Mouse (Mus musculus) limb, embryonic 14.5 days (tissue): ENCODE measurements around the gene Kcnk1. TPM values are rescaled to one million over a fixed set of nuclear protein-coding genes. Genes with fewer than 3 reads are reported as not detected.

Experiments
- ATAC-seq: fragments of 200-750 bp; cut with Nextera tagmentation; 2 replicates; pipeline ENCODE4 v1.8.0; 2017; ENCODE audit warnings: low read depth, moderate number of reproducible peaks, moderate TSS enrichment; ENCODE audit not compliant: low FRiP score
- DNase-seq: peaks from one replicate; pipeline ENCODE4 v3.0.0-alpha.2; 2015; ENCODE audit warnings: low spot score
- H3K27ac ChIP-seq: fragments of 300-500 bp; sonication (generic); replicated peaks from 2 replicates; pipeline ENCODE4 v1.5.1; 2014; ENCODE audit warnings: low read depth, mild to moderate bottlenecking, low read length, moderate library complexity, mixed read lengths
- H3K27me3 ChIP-seq: fragments of 300-500 bp; sonication (generic); 2 replicates; pipeline ENCODE4 v1.6.1; 2014; ENCODE audit warnings: low read length, mixed read lengths; ENCODE audit not compliant: control insufficient read depth, insufficient read depth
- H3K36me3 ChIP-seq: fragments of 300-500 bp; sonication (generic); 2 replicates; pipeline ENCODE4 v1.6.1; 2014; ENCODE audit warnings: mild to moderate bottlenecking, low read length, moderate library complexity, mixed read lengths; ENCODE audit not compliant: control insufficient read depth, insufficient read depth
- H3K4me1 ChIP-seq: fragments of 300-500 bp; sonication (generic); 2 replicates; pipeline ENCODE4 v1.6.1; 2014; ENCODE audit warnings: antibody characterized with exemption, low read length, mixed read lengths; ENCODE audit not compliant: control insufficient read depth, insufficient read depth
- H3K4me2 ChIP-seq: fragments of 300-500 bp; sonication (generic); replicated peaks from 2 replicates; pipeline ENCODE4 v1.6.1; 2014; ENCODE audit warnings: low read depth, mild to moderate bottlenecking, low read length, moderate library complexity; ENCODE audit not compliant: severe bottlenecking
- H3K4me3 ChIP-seq: fragments of 300-500 bp; sonication (generic); replicated peaks from 2 replicates; pipeline ENCODE4 v1.5.1; 2014; ENCODE audit warnings: low read length
- H3K9ac ChIP-seq: fragments of 300-500 bp; sonication (generic); 2 replicates; pipeline ENCODE4 v1.6.1; 2014; ENCODE audit warnings: mild to moderate bottlenecking, low read depth, low read length, moderate library complexity; ENCODE audit not compliant: severe bottlenecking
- H3K9me3 ChIP-seq: fragments of 300-500 bp; sonication (generic); 2 replicates; pipeline ENCODE4 v1.6.1; 2016; ENCODE audit warnings: low read length; ENCODE audit not compliant: control insufficient read depth
- POLR2A ChIP-seq: fragments of 200-500 bp; IDR thresholded peaks from 2 replicates; pipeline ENCODE4 v1.8.0; 2012; ENCODE audit warnings: inconsistent platforms, mild to moderate bottlenecking, moderate library complexity, borderline replicate concordance; ENCODE audit not compliant: insufficient read depth, insufficient read length; ENCODE audit errors: extremely low read depth
- WGBS: fragments of 180-500 bp; shearing (Covaris S2); extraction: QIAGEN DNeasy Blood & Tissue Kit; methylation state at CpG from one replicate; pipeline ENCODE4 v1.1.7; 2014; 5-methylcytosine and 5-hydroxymethylcytosine counted together
- polyA plus RNA-seq, 2 experiments: library from polyadenylated mRNA; depleted of rRNA in 1 of 2; stranded (reverse) in 1 of 2; unstranded in 1 of 2; fragments of >200 nt; fragmentation: Nextera tagmentation in 1 of 2; extraction: Ambion mirVana in 1 of 2; gene quantifications; 2 replicates each; pipeline versions ENCODE4 v1.2.1 to v1.2.3; 2012 to 2014

The Kcnk1 gene
- polyA plus RNA-seq, 2 experiments, result 16.1 to 27.3 TPM

DNA sequence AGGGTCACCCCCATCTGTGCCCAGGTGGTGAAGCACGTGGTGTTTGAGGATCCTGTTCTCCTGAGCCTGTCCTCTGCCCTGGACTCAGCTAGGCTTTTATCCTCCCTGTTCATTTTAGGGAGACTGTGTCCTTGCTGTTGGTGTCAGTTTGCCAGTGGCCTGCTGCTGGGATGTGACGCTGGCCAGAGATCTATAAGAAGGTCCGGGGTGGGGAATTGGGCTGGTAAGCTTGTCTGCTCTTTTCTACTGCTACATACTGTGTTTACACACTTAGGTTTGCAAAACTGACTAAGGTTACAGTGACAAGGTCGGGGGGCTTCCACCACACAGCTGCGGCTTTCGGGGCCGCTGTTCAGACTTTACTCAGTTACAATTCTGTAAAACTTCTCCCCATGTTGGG lies 10.0 kb downstream of the Kcnk1 start:
- H3K4me2 ChIP-seq, result no peak overlapping the region
- no peak overlapping the region for H3K4me3 ChIP-seq
- no peaks in the 10 kb centered on the region for H3K9me3 ChIP-seq
- H3K9ac ChIP-seq, result no peak overlapping the region
- no peak for DNase-seq
- no peak for TF ChIP-seq POLR2A
- no peaks in the 10 kb centered on the region for H3K36me3 ChIP-seq
- H3K27ac ChIP-seq, result no peak overlapping the region
- ATAC-seq, result no peak
- no peaks in the 10 kb centered on the region for H3K4me1 ChIP-seq
- H3K27me3 ChIP-seq, result no peaks in the 10 kb centered on the region
- 69% methylated on average over 7 of the region's 7 CpGs for WGBS

GRCm38 (mm10) chr8:126006310-126006990 lies 11.5 kb downstream of the Kcnk1 start:
- TF ChIP-seq POLR2A, result no peak
- no peak for DNase-seq
- Histone ChIP-seq H3K36me3 (no peaks in the 10 kb centered on the region), H3K4me1 (no peaks in the 10 kb centered on the region), H3K27me3 (no peaks in the 10 kb centered on the region), H3K9me3 (no peaks in the 10 kb centered on the region), H3K9ac (no peak overlapping the region), H3K4me2 (no peak overlapping the region), H3K4me3 (no peak overlapping the region), H3K27ac (no peak overlapping the region)
- no peak for ATAC-seq
- WGBS, result 77% methylated on average over 11 of the region's 11 CpGs

- ATAC-seq (no peak), DNase-seq (no peak)
- WGBS, result 76% methylated on average over 19 of the region's 19 CpGs
- H3K4me2 ChIP-seq, result no peak overlapping the region
- no peaks in the 10 kb centered on the region for H3K36me3 ChIP-seq
- no peak overlapping the region for H3K27ac ChIP-seq
- no peak overlapping the region for H3K9ac ChIP-seq
- H3K4me1 ChIP-seq, result no peaks in the 10 kb centered on the region
- no peaks in the 10 kb centered on the region for H3K9me3 ChIP-seq
- H3K27me3 ChIP-seq, result no peaks in the 10 kb centered on the region
- no peak for TF ChIP-seq POLR2A
- H3K4me3 ChIP-seq, result no peak overlapping the region
These were observed 12.8 kb downstream of the Kcnk1 start for GRCm38 (mm10) chr8:126007538-126008330.

GRCm38 (mm10) chr8:126008945-126009344 lies 14.0 kb downstream of the Kcnk1 start:
- Histone ChIP-seq H3K4me3 (no peak overlapping the region), H3K27me3 (no peaks in the 10 kb centered on the region), H3K9me3 (no peaks in the 10 kb centered on the region), H3K4me2 (no peak overlapping the region), H3K9ac (no peak overlapping the region), H3K4me1 (no peaks in the 10 kb centered on the region), H3K36me3 (no peaks in the 10 kb centered on the region), H3K27ac (no peak overlapping the region)
- ATAC-seq (no peak), DNase-seq (no peak)
- 100% methylated on average over 2 of the region's 2 CpGs for WGBS
- TF ChIP-seq POLR2A, result no peak

- H3K36me3 ChIP-seq, result no peaks in the 10 kb centered on the region
- WGBS, result 87% methylated on average over 3 of the region's 3 CpGs
These were observed 15.9 kb downstream of the Kcnk1 start for GRCm38 (mm10) chr8:126010900-126011299.

More at GRCm38 (mm10) chr8:126010900-126011299, 15.9 kb downstream of the Kcnk1 start:
- H3K27ac ChIP-seq, result no peak overlapping the region
- ATAC-seq (no peak), DNase-seq (no peak)
- no peaks in the 10 kb centered on the region for H3K4me1 ChIP-seq
- H3K27me3 ChIP-seq, result no peaks in the 10 kb centered on the region
- H3K4me3 ChIP-seq, result no peak overlapping the region
- H3K9ac ChIP-seq, result no peak overlapping the region
- no peak overlapping the region for H3K4me2 ChIP-seq
- no peaks in the 10 kb centered on the region for H3K9me3 ChIP-seq
- TF ChIP-seq POLR2A, result no peak
